ENCODE assay signal across 10 mouse cellular contexts in genomic region chr19:28772840-28773570, GRCm38 (mm10).
DNase-seq lines count a peak whose midpoint lies in the region; ATAC-seq lines count a peak whose summit lies in the region.
"Had no signal": no experiment of that assay in that cellular context is flagged by ENCODE, and none has a peak within 500 bp of the region (broad histone marks: within the 10 kb centered on the region; RNA-seq: fewer than 3 reads in every experiment).

No protein-coding gene starts in this region.

- ATAC-seq in CD4-positive, CD25-positive, alpha-beta regulatory T cell, adult 4 months: no peak
- ATAC-seq in megakaryocyte progenitor cell, adult 5-6 weeks (replicated peaks; ENCODE audit: poor library complexity): 0 out of 2 replicates have a peak, but pooled peaks have one; percentile 31
- ATAC-seq in frontal cortex, adult (ENCODE audit: low TSS enrichment): no peak

- peak; percentile 38 for DNase-seq in CD4-positive, CD25-positive, alpha-beta regulatory T cell, adult 2 months (ENCODE audit: low read depth, low spot score)
- peak; percentile 23 for DNase-seq in lung, postnatal 25 days (ENCODE audit: low spot score)
- no peak for DNase-seq in lung, postnatal 10 days
- DNase-seq in thymus, postnatal 14 days: peak; percentile 76
- no peak for DNase-seq in adrenal gland, postnatal 25 days
- DNase-seq: cerebellum, adult 2 months; right cerebral cortex, postnatal 14 days had no signal

Comparison
In these comparisons a context has a peak if more than half of its experiments do, and no peak if none do; other contexts are left out.
1. DNase-seq: peak in CD4-positive, CD25-positive, alpha-beta regulatory T cell, adult 2 months (single experiment), lung, postnatal 25 days (single experiment) and thymus, postnatal 14 days (single experiment); none in lung, postnatal 10 days (single experiment) and adrenal gland, postnatal 25 days (single experiment).